Mouse (Mus musculus) intestine, embryonic 16.5 days (tissue): ENCODE measurements around the gene Abr. TPM values are rescaled to one million over a fixed set of nuclear protein-coding genes. Genes with fewer than 3 reads are reported as not detected.

ENCODE experiments used
- ATAC-seq: fragments of 200-750 bp; cut with Nextera tagmentation; 2 replicates; pipeline ENCODE4 v1.8.0; 2017; ENCODE audit warnings: moderate TSS enrichment, moderate library complexity
- H3K27ac ChIP-seq: fragments of 300-500 bp; sonication (generic); 2 replicates; pipeline ENCODE4 v1.5.1; 2014; ENCODE audit warnings: mild to moderate bottlenecking, low read length
- H3K27me3 ChIP-seq: fragments of 300-500 bp; sonication (generic); replicated peaks from 2 replicates; pipeline ENCODE4 v1.6.1; 2014; ENCODE audit warnings: low read length, control low read depth, mixed read lengths; ENCODE audit not compliant: control insufficient read depth, insufficient read depth
- H3K36me3 ChIP-seq: fragments of 300-500 bp; sonication (generic); 2 replicates; pipeline ENCODE4 v1.6.1; 2014; ENCODE audit warnings: low read length, control low read depth; ENCODE audit not compliant: control insufficient read depth, insufficient read depth
- H3K4me1 ChIP-seq: fragments of 300-500 bp; sonication (generic); 2 replicates; pipeline ENCODE4 v1.6.1; 2014; ENCODE audit warnings: low read length, control low read depth, mixed read lengths; ENCODE audit not compliant: control insufficient read depth, insufficient read depth
- H3K4me2 ChIP-seq: fragments of 300-500 bp; sonication (generic); 2 replicates; pipeline ENCODE4 v1.6.1; 2014; ENCODE audit warnings: low read depth, low read length, control low read depth
- H3K4me3 ChIP-seq: fragments of 300-500 bp; sonication (generic); 2 replicates; pipeline ENCODE4 v1.5.1; 2014; ENCODE audit warnings: mild to moderate bottlenecking, low read length
- H3K9ac ChIP-seq: fragments of 300-500 bp; sonication (generic); 2 replicates; pipeline ENCODE4 v1.6.1; 2014; ENCODE audit warnings: low read depth, low read length
- H3K9me3 ChIP-seq: fragments of 300-500 bp; sonication (generic); 2 replicates; pipeline ENCODE4 v1.6.1; 2016; ENCODE audit warnings: low read length, control low read depth; ENCODE audit not compliant: control insufficient read depth
- WGBS: fragments of 180-500 bp; shearing (Covaris S2); extraction: QIAGEN DNeasy Blood & Tissue Kit; methylation state at CpG from one replicate; pipeline ENCODE4 v1.1.7; 2014; 5-methylcytosine and 5-hydroxymethylcytosine counted together
- polyA plus RNA-seq: library from polyadenylated mRNA; unstranded; fragments of >200 nt; fragmentation: Nextera tagmentation; extraction: Ambion mirVana; gene quantifications from 2 replicates; pipeline ENCODE4 v1.2.1, GENCODE M21; 2015

The Abr gene
- polyA plus RNA-seq, 1 experiment from 2014 or later = 29.5 TPM

DNA sequence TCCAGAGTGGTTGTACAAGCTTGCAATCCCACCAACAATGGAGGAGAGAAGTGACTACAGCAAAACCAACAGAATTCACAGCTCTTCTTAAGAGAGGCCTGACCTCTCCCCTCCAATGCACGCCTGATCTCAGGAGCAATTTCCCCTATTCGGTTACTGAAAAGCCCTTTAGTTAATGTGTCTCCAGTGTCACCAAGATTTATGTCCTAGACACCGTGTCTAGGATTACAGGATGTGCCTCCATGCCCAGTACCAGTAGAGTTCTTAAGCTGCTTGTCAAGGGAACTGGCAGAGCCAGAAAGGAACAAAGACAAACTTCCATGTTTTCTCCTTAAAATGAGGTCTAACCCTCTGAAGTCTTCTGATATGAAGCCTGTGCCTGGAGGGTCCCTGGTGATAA is 36.0 kb downstream of the Abr start:
- H3K27ac ChIP-seq = no peak overlapping the region
- ATAC-seq = no peak

DNA sequence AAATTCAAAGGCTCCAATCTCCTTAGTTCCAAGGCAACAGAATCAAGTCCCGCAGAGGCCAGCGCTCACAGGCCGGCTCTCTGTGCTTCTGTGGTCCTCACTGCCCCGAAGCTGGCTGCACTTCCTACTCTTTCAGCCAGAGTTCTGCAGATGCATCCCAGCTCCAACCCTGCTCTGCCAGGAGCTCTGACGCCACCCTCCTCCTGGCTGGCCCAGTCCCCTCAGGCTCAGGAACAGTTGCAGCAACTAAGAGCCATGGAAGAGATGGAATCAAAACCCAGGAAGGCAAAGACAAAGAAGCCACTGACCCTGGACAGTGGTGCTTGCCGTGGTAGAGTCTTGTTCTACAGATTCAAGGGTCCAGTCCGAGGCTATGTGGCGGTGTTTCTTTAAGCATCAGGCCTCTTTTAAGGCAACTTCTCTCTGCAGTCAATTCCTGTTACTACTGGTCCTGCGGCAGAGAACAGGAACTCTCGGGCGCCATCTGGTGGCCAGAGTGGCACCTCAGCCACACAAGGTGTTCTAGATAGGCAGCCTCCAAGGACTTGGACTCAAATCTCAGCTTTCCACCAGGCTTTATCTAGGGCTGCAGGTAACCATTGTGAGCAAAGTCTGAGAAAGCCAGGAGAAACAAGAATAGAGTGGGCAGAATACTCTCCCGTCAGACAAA is 44.4 kb downstream of the Abr start:
- ATAC-seq = peak; percentile 76
- H3K36me3 ChIP-seq = no peaks in the 10 kb centered on the region
- no peaks in the 10 kb centered on the region for H3K4me1 ChIP-seq
- H3K27ac ChIP-seq = no peak overlapping the region
- H3K9ac ChIP-seq = no peak overlapping the region
- no peak overlapping the region for H3K4me3 ChIP-seq
- 38% methylated on average over 12 of the region's 12 CpGs for WGBS
- no peaks in the 10 kb centered on the region for H3K9me3 ChIP-seq
- H3K4me2 ChIP-seq = no peak overlapping the region
- H3K27me3 ChIP-seq = no peaks in the 10 kb centered on the region

More for the DNA sequence above, 36.0 kb downstream of the Abr start:
- Histone ChIP-seq H3K4me2 (no peak overlapping the region), H3K4me3 (no peak overlapping the region), H3K9me3 (no peaks in the 10 kb centered on the region), H3K36me3 (no peaks in the 10 kb centered on the region), H3K9ac (no peak overlapping the region), H3K4me1 (0 out of 2 replicates have a peak, but pooled peaks cover 4% of the 10 kb centered on the region), H3K27me3 (no peaks in the 10 kb centered on the region)
- 34% methylated on average over 3 of the region's 3 CpGs for WGBS

DNA sequence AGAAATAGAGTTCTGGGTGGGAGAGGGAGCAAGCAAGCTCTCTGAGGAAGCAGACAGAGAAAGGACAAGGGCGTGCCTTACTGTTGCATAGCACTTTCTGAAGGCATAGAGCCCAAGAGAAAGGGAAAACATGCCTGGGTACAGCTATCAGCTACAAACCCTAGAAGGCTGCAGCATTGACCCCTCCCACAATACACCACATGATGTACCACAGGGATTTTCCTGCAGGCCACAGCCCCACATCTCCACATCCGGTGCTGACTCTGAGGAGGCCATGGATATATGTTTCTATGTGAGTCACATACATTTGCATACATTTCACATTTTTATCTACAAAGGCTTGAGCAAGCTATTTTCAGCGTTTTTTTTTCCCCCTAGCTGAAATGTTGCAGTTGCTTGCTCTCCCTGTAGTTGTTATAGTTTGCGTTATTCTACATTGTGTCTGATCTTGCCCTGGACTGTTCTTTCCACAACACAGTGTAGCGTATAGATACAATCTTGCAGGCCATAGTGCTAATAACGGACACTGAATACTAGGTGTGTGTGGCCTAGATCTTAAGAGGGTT is 49.2 kb downstream of the Abr start:
- Histone ChIP-seq H3K4me3 (no peak overlapping the region), H3K36me3 (no peaks in the 10 kb centered on the region), H3K27ac (no peak overlapping the region), H3K27me3 (no peaks in the 10 kb centered on the region; the same call in 1 of the 2 replicates), H3K9me3 (no peaks in the 10 kb centered on the region), H3K9ac (no peak overlapping the region), H3K4me1 (peaks cover 10% of the 10 kb centered on the region), H3K4me2 (no peak overlapping the region)
- no peak for ATAC-seq
- WGBS = 81% methylated on average over 6 of the region's 6 CpGs

DNA sequence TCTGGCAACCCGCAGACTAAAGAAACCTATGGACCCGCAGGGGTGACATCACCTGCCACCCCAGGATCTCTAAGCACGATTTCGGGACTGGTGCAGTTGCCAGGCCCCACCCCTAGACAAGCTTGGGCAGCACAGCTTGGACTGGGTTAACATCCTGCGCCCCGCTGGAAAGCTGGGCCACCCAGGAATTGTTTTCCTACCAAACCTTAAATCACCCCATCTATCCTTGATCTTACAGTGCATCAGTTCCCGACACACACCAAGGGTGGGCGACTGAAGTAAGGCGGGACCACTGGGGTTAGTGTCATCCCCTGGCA is 50.5 kb downstream of the Abr start:
- Histone ChIP-seq H3K36me3 (no peaks in the 10 kb centered on the region), H3K27me3 (no peaks in the 10 kb centered on the region; the same call in 1 of the 2 replicates), H3K4me1 (peaks cover 10% of the 10 kb centered on the region), H3K4me2 (peak overlapping the region; percentile 98), H3K27ac (no peak overlapping the region), H3K4me3 (peak overlapping the region; percentile 64), H3K9ac (peak overlapping the region; percentile 74), H3K9me3 (no peaks in the 10 kb centered on the region)
- WGBS = 5% methylated on average over 9 of the region's 9 CpGs
- peak; percentile 55 for ATAC-seq

DNA sequence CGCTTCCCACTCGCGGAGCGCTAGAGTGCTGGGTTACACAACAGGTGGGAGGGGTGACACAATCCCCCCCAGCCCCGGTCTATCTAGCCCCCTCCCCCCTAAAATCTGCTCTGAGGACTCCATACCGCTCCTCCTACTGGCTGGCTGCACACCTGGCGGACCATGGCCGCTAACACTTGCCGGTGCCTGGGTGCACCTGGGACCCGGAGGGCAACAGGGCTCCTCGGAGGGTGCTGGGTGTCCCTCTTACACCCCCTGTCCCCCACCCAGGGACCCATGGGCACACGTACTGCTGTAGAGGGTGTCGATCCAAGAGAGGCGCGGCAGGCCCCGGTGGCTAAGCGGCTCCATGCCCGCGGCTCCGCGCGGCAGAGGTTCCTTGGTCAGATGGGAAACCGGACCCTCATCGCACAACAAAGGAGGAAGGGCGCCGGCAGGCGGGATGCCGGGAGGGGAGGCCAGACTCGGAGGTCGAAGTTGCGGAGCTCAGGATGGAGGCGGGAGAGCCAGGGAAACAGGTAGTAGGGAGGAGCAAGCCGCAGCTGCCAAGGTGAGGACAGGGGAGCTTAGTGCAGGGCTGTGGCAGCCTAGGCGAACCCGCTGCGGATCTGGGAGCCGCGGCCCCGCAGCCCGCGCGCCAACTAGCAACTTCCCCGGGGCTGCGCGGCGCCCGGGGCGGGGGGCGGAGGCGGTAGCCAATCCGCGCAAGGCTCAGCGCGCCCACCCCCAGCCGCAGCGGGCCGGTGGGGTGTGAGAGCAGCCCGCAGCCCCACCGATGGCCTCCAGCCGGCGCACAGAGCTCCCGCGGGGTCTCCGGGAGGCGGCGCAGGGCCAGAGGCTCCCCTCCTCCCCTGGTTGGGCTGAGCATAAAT is 51.1 kb downstream of the Abr start:
- H3K4me3 ChIP-seq = peak overlapping the region; percentile 64
- ATAC-seq = peak; percentile 75
- H3K27me3 ChIP-seq = no peaks in the 10 kb centered on the region; the same call in 1 of the 2 replicates
- no peaks in the 10 kb centered on the region for H3K36me3 ChIP-seq
- H3K9ac ChIP-seq = peak overlapping the region; percentile 74
- no peak overlapping the region for H3K27ac ChIP-seq
- no peaks in the 10 kb centered on the region for H3K9me3 ChIP-seq
- peak overlapping the region; percentile 98 for H3K4me2 ChIP-seq
- 2% methylated on average over 66 of the region's 66 CpGs for WGBS
- H3K4me1 ChIP-seq = peaks cover 10% of the 10 kb centered on the region

DNA sequence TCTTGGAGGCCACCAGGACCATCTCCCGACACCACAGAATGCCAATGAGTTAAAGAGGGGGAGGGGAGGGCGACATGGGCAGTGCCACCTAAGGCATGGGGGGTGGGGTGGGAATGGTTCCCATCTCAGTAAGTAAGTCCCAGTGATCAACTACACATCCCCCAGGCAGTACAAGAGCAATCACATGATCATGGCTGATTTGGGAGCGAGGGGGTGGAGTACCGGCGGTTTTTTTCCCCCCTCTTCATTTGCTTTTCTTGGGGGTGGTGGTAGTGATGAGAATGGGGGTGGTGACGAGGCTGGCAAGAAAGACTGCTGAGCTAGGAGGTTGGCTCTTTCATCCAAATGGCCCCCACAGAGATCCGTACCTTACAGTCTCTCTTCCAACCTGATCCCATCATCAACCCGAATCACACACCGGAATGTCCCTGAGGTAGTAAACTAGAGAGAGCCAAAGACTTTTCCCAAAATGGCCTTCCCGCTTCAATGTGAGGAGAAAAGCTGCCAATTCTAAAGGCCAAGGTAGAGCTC is 51.8 kb downstream of the Abr start:
- Histone ChIP-seq H3K4me3 (peak overlapping the region; percentile 64), H3K4me2 (peak overlapping the region; percentile 98), H3K9ac (peak overlapping the region; percentile 74), H3K36me3 (no peaks in the 10 kb centered on the region), H3K27ac (no peak overlapping the region), H3K9me3 (no peaks in the 10 kb centered on the region), H3K4me1 (peaks cover 10% of the 10 kb centered on the region), H3K27me3 (no peaks in the 10 kb centered on the region; the same call in 1 of the 2 replicates)
- ATAC-seq = no peak
- 25% methylated on average over 10 of the region's 10 CpGs for WGBS

DNA sequence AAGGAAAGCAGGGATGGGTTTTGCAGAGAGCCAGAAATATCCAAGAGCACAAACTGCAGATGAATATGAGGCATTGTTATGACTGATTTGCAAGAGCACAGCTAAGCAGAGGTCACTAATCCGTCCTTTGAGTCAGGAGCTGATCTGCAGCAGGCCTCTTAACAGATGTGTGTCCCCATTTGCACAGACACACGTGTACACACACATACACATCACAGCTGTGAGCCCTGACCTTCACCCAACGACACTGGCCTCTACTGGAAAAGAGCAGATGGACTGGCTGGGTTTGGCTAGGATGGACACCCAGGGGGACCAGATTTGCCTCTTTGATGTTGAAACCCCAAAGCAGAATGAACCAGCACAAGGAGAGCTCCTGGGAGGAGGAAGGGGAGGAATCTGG is 52.7 kb downstream of the Abr start:
- H3K4me2 ChIP-seq = no peak overlapping the region
- 54% methylated on average over 3 of the region's 3 CpGs for whole genome bisulfite sequencing
- peaks cover 10% of the 10 kb centered on the region for H3K4me1 ChIP-seq
- H3K27me3 ChIP-seq = no peaks in the 10 kb centered on the region; the same call in 1 of the 2 replicates
- no peak overlapping the region for H3K9ac ChIP-seq
- H3K4me3 ChIP-seq = no peak overlapping the region
- no peak for ATAC-seq
- no peaks in the 10 kb centered on the region for H3K36me3 ChIP-seq
- H3K9me3 ChIP-seq = no peaks in the 10 kb centered on the region
- H3K27ac ChIP-seq = no peak overlapping the region

DNA sequence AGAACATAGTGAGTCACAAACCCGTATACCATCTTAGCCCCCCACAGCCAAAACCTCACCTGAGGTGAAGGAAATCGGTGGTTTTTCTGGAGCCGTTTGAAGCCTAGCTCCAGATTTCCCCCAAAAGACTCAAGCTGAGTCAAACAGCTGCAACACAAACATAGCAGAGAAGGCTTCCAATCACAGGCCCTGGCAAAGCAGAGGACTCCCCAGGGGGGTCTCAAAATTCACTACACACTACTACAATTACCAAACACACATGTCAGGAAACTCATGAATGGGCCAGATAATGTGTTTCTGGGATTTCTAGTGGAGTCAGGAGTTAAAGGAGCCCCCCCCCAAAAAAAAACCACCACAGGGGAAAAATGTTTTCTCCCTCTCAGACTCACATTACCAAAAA is 56.0 kb downstream of the Abr start:
- Histone ChIP-seq H3K36me3 (no peaks in the 10 kb centered on the region), H3K9me3 (no peaks in the 10 kb centered on the region), H3K4me2 (no peak overlapping the region), H3K9ac (no peak overlapping the region), H3K27me3 (no peaks in the 10 kb centered on the region; the same call in 1 of the 2 replicates), H3K4me3 (no peak overlapping the region), H3K4me1 (peaks cover 3% of the 10 kb centered on the region; the same call in 1 of the 2 replicates), H3K27ac (no peak overlapping the region)
- no peak for ATAC-seq
- 75% methylated on average over 3 of the region's 3 CpGs for WGBS

DNA sequence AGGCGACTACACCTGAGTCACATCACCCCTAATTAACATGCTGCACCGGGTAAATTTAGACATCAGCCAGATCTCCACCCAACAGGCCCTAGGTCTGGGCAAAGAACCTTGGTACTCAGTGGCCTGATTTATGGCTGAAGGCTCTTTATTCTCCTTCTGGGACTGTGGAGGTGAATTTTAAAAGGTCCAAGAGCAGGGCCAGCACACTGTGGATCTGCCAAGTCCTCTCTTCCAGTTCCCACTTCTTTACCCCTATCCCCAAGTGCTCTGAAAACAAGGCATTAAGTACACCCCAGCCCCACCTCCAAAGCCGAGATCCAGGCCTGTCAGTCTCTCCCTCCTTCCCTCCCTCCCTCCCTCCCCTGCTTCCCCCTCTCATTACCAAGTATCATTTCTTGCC is 59.5 kb downstream of the Abr start:
- 51% methylated on average over 3 of the region's 3 CpGs for WGBS
- Histone ChIP-seq H3K9ac (no peak overlapping the region), H3K27ac (no peak overlapping the region), H3K4me3 (no peak overlapping the region), H3K36me3 (no peaks in the 10 kb centered on the region), H3K4me1 (no peaks in the 10 kb centered on the region), H3K4me2 (no peak overlapping the region), H3K9me3 (no peaks in the 10 kb centered on the region), H3K27me3 (no peaks in the 10 kb centered on the region)
- no peak for ATAC-seq
